Mouse (Mus musculus) lung, adult 2 months (tissue): ENCODE measurements around the gene Gabpb2.

Experiments used
- CTCF ChIP-seq: fragments of 200-500 bp; IDR thresholded peaks from 2 replicates; pipeline ENCODE4 v1.5.1; 2011; ENCODE audit warnings: mild to moderate bottlenecking, low read length, control low read depth; ENCODE audit not compliant: insufficient read depth
- POLR2A ChIP-seq: fragments of 200-500 bp; IDR thresholded peaks from 2 replicates; pipeline ENCODE4 v1.6.1; 2011; ENCODE audit warnings: low read depth, mild to moderate bottlenecking, control low read depth, low read length, borderline replicate concordance; ENCODE audit errors: extremely low read depth

DNA sequence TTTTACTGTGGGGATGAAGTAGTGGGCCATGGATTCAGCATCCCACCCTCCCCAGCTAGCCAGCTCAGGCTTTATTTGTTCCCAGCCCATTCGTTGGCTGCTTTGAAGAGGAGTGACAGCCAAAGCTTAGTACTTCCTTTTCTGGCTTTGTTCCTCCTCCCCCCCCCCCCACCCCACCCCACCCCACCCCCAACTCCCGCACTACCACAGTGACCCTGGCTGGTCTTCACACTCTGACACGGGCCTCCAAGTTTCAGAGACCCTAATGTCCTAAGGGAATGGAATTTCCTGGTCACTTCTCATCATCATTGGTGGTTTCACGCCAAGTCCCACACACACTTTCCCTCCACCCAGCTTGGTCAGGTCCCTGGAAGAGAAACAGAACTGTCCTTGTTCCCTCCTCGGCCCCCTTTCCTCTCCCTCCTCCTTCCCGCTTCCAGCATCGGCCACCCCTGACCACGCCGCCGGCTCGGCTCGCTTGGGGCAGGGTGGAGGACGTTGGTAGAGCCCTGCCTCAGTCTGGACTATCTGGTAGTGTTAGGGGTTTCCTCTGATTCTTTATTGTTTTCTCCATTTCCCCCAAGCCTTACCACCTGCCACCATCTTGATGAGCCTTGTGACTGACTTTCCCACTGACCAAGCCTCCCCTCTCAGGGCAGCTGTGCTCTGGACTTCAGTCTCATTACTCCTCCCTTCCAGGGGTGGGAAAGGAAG lies 12.2 kb upstream of the Gabpb2 start:
- TF ChIP-seq POLR2A = peak; percentile 59; the same call in 1 of the 2 replicates
- no peak for TF ChIP-seq CTCF
